Mouse (Mus musculus): ENCODE measurements around the gene Naa15. TPM values are rescaled to one million over a fixed set of nuclear protein-coding genes. Genes with fewer than 3 reads are reported as not detected.

Naa15 gene
- polyA plus RNA-seq, 1 experiment: 0.77 TPM

GRCm38 (mm10) chr3:51481881-51482280 is 66.9 kb downstream of the Naa15 start:
- no peak overlapping the region for H3K4me3 ChIP-seq (ENCODE audit: low read depth, low read length)
- no peaks in the 10 kb centered on the region for H3K27me3 ChIP-seq (ENCODE audit: control insufficient read depth, insufficient read depth, low read length)
- H3K27ac ChIP-seq (ENCODE audit: insufficient read depth, low read depth, low read length): no peak overlapping the region
- TF ChIP-seq POLR2A (IDR thresholded peaks at IDR 0.05; ENCODE audit: low read depth, low read length) (no peak), CTCF (IDR thresholded peaks at IDR 0.05; ENCODE audit: extremely low read depth, insufficient read length, insufficient replicate concordance, low read depth, low read length) (no peak)
- no peaks in the 10 kb centered on the region for H3K36me3 ChIP-seq (ENCODE audit: control insufficient read depth, insufficient read depth, low read length)
- 51% methylated on average over 3 of the region's 3 CpGs for WGBS
- H3K4me1 ChIP-seq (ENCODE audit: control insufficient read depth, insufficient read depth, insufficient read length, low read length): peaks cover 4% of the 10 kb centered on the region; the same call in 1 of the 2 replicates

GRCm38 (mm10) chr3:51482781-51483180 is 67.8 kb downstream of the Naa15 start:
- 56% methylated on average over 3 of the region's 3 CpGs for WGBS
- TF ChIP-seq POLR2A (IDR thresholded peaks at IDR 0.05; ENCODE audit: low read depth, low read length) (no peak), CTCF (IDR thresholded peaks at IDR 0.05; ENCODE audit: extremely low read depth, insufficient read length, insufficient replicate concordance, low read depth, low read length) (no peak)
- Histone ChIP-seq H3K4me3 (ENCODE audit: low read depth, low read length) (no peak overlapping the region), H3K27ac (ENCODE audit: insufficient read depth, low read depth, low read length) (no peak overlapping the region), H3K27me3 (ENCODE audit: control insufficient read depth, insufficient read depth, low read length) (no peaks in the 10 kb centered on the region), H3K4me1 (ENCODE audit: control insufficient read depth, insufficient read depth, insufficient read length, low read length) (peaks cover 4% of the 10 kb centered on the region; the same call in 1 of the 2 replicates), H3K36me3 (ENCODE audit: control insufficient read depth, insufficient read depth, low read length) (no peaks in the 10 kb centered on the region)

- Histone ChIP-seq H3K4me3 (ENCODE audit: low read depth, low read length) (peak within 1 kb of the TSS; percentile 70), H3K36me3 (ENCODE audit: control insufficient read depth, insufficient read depth, low read length) (peaks cover 1% of the 10 kb centered on the region; the same call in 1 of the 2 replicates), H3K4me1 (ENCODE audit: control insufficient read depth, insufficient read depth, insufficient read length, low read length) (peaks cover 4% of the 10 kb centered on the region; the same call in 1 of the 2 replicates), H3K27ac (ENCODE audit: insufficient read depth, low read depth, low read length) (peak within 1 kb of the TSS; percentile 93), H3K27me3 (ENCODE audit: control insufficient read depth, insufficient read depth, low read length) (no peaks in the 10 kb centered on the region)
- TF ChIP-seq CTCF (IDR thresholded peaks at IDR 0.05; ENCODE audit: extremely low read depth, insufficient read length, insufficient replicate concordance, low read depth, low read length) (no peak), POLR2A (IDR thresholded peaks at IDR 0.05; ENCODE audit: low read depth, low read length) (peak; percentile 85)
- WGBS: under 1% methylated on average over 69 of the region's 70 CpGs
These were observed 68.9 kb downstream of the Naa15 start, which contains the start of gene Rab33b for GRCm38 (mm10) chr3:51483741-51484359. Gene Rab33b (plus strand): TSS chr3:51483920.

DNA sequence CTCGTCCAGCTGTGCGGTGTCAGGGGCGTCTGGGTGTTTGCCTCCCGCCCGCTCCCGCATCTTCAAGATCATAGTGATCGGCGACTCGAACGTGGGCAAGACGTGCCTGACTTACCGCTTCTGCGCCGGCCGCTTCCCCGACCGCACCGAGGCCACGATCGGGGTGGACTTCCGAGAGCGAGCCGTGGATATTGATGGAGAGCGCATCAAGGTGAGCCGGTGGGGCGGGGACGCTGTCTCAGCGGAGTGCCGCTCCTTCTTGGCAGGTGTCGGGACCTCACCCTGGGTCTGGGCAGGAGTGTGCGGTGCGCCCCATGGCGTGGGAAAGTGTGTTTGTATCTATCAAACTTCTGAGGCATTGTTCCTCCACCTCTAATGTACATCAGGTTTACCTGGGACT is 69.4 kb downstream of the Naa15 start:
- Histone ChIP-seq H3K27me3 (ENCODE audit: control insufficient read depth, insufficient read depth, low read length) (no peaks in the 10 kb centered on the region), H3K36me3 (ENCODE audit: control insufficient read depth, insufficient read depth, low read length) (peaks cover 1% of the 10 kb centered on the region; the same call in 1 of the 2 replicates), H3K27ac (ENCODE audit: insufficient read depth, low read depth, low read length) (peak overlapping the region; percentile 93; the same call in 1 of the 2 replicates), H3K4me1 (ENCODE audit: control insufficient read depth, insufficient read depth, insufficient read length, low read length) (peaks cover 4% of the 10 kb centered on the region; the same call in 1 of the 2 replicates), H3K4me3 (ENCODE audit: low read depth, low read length) (peak overlapping the region; percentile 70)
- WGBS: under 1% methylated on average over 33 of the region's 33 CpGs
- no peak for TF ChIP-seq CTCF (IDR thresholded peaks at IDR 0.05; ENCODE audit: extremely low read depth, insufficient read length, insufficient replicate concordance, low read depth, low read length)
- no peak for TF ChIP-seq POLR2A (IDR thresholded peaks at IDR 0.05; ENCODE audit: low read depth, low read length)

DNA sequence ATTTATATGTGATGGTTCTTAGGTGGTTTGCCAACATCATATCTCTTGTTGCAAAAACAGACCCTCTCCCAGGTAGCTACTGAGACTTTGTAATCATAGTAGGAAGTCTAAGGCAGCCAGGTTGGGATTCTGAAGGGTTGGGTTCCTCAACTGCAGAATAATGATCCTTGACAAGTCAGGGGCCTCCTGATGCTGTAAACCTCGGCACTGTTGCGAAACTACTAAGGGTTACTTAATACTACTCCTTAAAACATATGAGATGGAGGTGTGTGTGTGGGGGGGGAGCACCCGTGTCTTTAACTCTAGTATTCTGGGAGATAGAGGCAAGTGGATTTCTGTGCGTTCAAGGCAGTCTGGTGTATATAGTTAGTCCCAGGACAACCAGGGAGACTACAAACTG is 70.4 kb downstream of the Naa15 start:
- Histone ChIP-seq H3K27me3 (ENCODE audit: control insufficient read depth, insufficient read depth, low read length) (no peaks in the 10 kb centered on the region), H3K36me3 (ENCODE audit: control insufficient read depth, insufficient read depth, low read length) (peaks cover 1% of the 10 kb centered on the region; the same call in 1 of the 2 replicates), H3K4me3 (ENCODE audit: low read depth, low read length) (no peak overlapping the region), H3K27ac (ENCODE audit: insufficient read depth, low read depth, low read length) (no peak overlapping the region), H3K4me1 (ENCODE audit: control insufficient read depth, insufficient read depth, insufficient read length, low read length) (peaks cover 4% of the 10 kb centered on the region; the same call in 1 of the 2 replicates)
- 33% methylated on average over 4 of the region's 4 CpGs for WGBS
- TF ChIP-seq CTCF (IDR thresholded peaks at IDR 0.05; ENCODE audit: extremely low read depth, insufficient read length, insufficient replicate concordance, low read depth, low read length) (no peak), POLR2A (IDR thresholded peaks at IDR 0.05; ENCODE audit: low read depth, low read length) (no peak)

GRCm38 (mm10) chr3:51486491-51487195 is 71.7 kb downstream of the Naa15 start:
- Histone ChIP-seq H3K36me3 (ENCODE audit: control insufficient read depth, insufficient read depth, low read length) (peaks cover 1% of the 10 kb centered on the region; the same call in 1 of the 2 replicates), H3K27me3 (ENCODE audit: control insufficient read depth, insufficient read depth, low read length) (no peaks in the 10 kb centered on the region), H3K4me1 (ENCODE audit: control insufficient read depth, insufficient read depth, insufficient read length, low read length) (peaks cover 4% of the 10 kb centered on the region; the same call in 1 of the 2 replicates), H3K4me3 (ENCODE audit: low read depth, low read length) (no peak overlapping the region), H3K27ac (ENCODE audit: insufficient read depth, low read depth, low read length) (no peak overlapping the region)
- WGBS: 81% methylated on average over 4 of the region's 4 CpGs
- TF ChIP-seq CTCF (IDR thresholded peaks at IDR 0.05; ENCODE audit: extremely low read depth, insufficient read length, insufficient replicate concordance, low read depth, low read length) (no peak), POLR2A (IDR thresholded peaks at IDR 0.05; ENCODE audit: low read depth, low read length) (no peak)
